Mouse (Mus musculus): ENCODE results near the gene Rep15.

The Rep15 gene

GRCm38 (mm10) chr6:147029591-147029990 lies 2.8 kb upstream of the Rep15 start:
- no peak for DNase-seq (ENCODE audit: low read depth, low spot score)

DNA sequence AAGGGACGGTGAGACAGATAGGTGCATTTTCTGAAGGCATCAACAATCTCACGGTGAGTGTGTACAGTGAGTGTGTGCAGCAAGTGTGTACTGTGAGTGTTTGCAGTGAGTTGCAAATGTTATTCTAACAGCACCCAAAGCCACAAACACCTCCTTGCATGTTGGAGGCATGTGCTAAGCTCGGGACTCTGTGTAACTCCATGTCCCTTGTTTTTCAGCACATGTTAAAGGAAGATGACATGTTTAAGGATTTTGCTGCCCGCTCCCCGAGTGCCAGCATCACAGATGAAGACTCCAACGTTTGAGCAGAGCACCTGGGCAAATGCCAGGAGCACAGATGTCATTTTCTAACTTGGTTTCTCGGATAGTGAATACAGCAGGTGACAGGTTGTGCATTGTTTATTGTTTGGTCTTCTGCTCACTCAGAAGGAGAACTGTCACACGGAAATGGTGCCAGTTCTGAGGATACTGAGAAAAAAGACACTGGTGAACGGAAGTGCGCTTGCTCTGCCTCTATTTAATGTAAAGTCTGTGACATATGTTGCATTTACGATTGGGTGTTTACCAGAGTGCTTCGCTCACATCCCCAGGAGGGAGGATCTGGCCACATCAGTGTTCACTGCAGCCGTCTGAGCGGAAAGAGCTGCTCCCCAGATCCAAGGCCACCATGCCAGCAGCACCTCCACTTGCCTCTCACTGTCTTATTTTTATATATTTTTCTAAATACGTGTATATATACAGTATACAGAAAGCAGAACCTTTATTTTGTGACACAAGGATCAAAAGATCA lies 2.1 kb upstream of the Rep15 start:
- DNase-seq (ENCODE audit: low read depth, low spot score) = no peak

- DNase-seq (ENCODE audit: low read depth, low spot score) = peak; percentile 76
Measured at GRCm38 (mm10) chr6:147042291-147043290, 10.2 kb downstream of the Rep15 start, which contains the start of gene Mrps35. TSS of gene Mrps35 (plus strand) at chr6:147042764.

DNA sequence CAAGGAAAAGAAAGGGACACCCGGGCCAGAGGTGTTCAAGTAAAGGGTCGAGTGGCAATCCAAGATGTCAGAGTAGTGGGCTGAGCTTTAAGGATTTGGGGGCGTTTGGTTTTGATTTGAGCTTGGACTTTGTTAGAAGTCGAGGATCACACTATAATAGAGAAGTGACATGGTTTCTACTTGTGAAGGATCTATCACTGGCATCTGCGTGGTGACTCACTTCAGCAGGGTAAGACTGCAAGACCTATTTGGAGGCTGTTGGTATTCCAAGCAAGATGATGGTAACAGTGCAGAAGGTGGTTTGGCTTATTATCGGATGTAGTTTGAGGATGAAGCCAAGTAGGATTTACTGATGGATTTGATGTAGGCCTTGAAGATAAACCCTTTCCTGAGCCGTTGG lies 11.2 kb downstream of the Rep15 start:
- no peak for DNase-seq (ENCODE audit: low read depth, low spot score)

GRCm38 (mm10) chr6:147049239-147049805 lies 16.9 kb downstream of the Rep15 start:
- DNase-seq (ENCODE audit: low read depth, low spot score) = no peak

GRCm38 (mm10) chr6:147051666-147052065 lies 19.3 kb downstream of the Rep15 start:
- no peak for DNase-seq (ENCODE audit: low read depth, low spot score)

GRCm38 (mm10) chr6:147052440-147052839 lies 20.1 kb downstream of the Rep15 start:
- DNase-seq (ENCODE audit: low read depth, low spot score) = no peak

- DNase-seq (ENCODE audit: low read depth, low spot score) = no peak
Measured at GRCm38 (mm10) chr6:147053785-147054646, 21.6 kb downstream of the Rep15 start.

DNA sequence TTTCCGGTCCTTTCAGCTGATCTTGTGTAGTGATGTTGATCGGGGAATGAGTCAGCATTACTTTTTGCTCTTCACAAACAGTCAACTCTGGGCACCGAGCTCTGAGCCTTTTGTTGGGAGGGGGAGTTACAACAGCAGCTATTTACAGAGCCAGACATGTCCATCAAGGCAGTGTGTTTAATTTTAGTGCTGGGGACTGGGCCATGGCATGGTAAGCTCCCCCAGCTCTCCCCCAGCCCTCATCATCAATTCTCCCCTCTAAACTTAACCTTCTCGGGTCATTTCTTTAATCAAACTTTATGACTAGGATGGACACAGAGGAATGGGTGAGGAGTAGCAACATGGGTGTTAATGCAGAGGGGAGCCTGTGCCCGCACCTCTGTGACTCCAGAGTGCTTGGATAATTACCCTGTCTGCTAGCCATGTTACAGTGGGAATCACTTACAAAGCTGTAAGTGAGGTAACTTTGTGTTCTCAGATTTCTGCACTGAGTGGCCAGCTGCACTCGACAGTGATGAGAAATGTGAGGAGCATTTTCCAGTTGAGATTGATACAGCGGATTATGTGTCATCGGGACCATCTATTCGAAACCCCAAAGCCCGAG lies 23.1 kb downstream of the Rep15 start:
- no peak for DNase-seq (ENCODE audit: low read depth, low spot score)

GRCm38 (mm10) chr6:147059326-147059725 lies 26.9 kb downstream of the Rep15 start:
- no peak for DNase-seq (ENCODE audit: low read depth, low spot score)

GRCm38 (mm10) chr6:147061630-147062029 lies 29.2 kb downstream of the Rep15 start:
- DNase-seq (ENCODE audit: low read depth, low spot score) = no peak

DNA sequence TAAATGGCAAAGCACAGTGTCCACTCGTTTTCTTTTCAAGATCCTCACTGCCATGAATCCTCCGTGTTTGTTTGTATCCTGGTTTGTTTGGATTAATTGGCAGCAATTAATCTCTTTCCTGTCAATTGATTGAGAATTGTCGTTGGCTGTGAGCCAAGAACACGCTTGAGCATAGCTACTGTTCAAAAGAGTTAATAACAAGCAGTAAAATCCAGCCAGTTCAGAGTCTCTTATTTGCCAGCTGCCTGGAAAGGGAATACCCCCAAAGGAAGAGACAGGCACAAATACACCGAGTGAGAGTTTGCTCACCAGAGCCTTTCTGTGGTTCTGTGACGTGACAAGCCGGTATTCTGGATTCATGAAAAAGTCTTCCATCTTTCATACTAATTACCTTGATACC lies 29.6 kb downstream of the Rep15 start:
- DNase-seq (ENCODE audit: low read depth, low spot score) = no peak

GRCm38 (mm10) chr6:147062694-147063093 lies 30.3 kb downstream of the Rep15 start:
- DNase-seq (ENCODE audit: low read depth, low spot score) = no peak

DNA sequence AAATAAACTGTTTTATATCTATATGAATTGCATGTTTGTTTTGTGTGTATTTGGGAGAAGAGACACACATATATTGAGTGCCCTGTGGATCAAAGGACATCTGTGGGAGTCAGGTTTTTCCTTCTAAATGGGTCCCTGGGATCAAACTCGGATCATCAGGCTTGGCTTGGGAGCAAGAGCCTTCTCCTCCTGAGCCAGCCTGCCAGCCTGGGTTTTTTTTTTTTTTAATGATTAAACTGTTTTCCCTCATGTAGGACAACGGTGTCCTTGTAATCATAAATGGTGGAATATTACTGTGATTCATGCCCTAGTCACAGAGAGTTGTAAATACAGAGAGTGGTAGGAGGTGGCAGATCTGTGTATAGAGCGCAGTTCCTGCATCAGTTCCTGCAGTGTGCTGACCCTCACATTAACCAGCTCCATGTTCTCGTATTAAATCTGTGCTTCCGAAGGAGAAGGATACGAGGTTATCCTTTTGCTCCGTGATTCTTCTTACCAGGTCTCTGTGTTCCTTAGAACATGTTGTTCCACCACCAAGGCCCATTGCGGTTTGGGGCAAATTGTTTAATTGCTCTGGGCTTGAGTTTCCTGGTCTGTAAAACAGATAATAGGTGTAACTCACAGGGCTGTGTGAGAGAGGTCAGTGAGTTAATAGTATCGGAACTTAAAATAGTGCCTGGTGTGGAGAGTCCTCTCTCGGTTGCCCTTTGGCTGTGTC lies 32.0 kb downstream of the Rep15 start:
- no peak for DNase-seq (ENCODE audit: low read depth, low spot score)

DNA sequence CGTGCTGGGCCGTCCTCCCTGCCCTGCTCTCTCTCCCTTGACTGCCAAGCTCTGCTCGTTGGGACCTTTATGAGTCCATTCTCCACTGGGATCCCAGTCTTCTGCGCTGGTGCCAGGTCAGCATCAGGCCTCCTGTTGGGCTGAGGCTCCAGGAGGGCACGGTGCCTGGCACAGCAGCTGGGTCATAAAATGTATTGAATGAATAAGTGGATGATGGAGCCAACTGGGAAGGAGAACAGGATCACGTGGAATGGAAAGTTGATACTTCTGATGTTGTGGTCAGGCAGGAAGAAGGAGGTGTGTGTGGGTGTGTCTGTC lies 32.5 kb downstream of the Rep15 start:
- DNase-seq (ENCODE audit: low read depth, low spot score) = no peak

GRCm38 (mm10) chr6:147075808-147076387 lies 43.5 kb downstream of the Rep15 start:
- DNase-seq (ENCODE audit: low read depth, low spot score) = no peak

- DNase-seq (ENCODE audit: low read depth, low spot score) = no peak
Measured at GRCm38 (mm10) chr6:147076878-147077277, 44.5 kb downstream of the Rep15 start.

GRCm38 (mm10) chr6:147079919-147080318 lies 47.5 kb downstream of the Rep15 start:
- DNase-seq (ENCODE audit: low read depth, low spot score) = no peak

All from embryo, embryonic 11.5 days (tissue).